Mouse (Mus musculus) right cerebral cortex, postnatal 4 days (tissue): ENCODE measurements around the gene Bmp6.

ENCODE experiments used
- DNase-seq: peaks from one replicate; pipeline ENCODE4 v3.0.0-alpha.2; 2022

Bmp6 gene

GRCm38 (mm10) chr13:38522056-38522654 is 177.2 kb downstream of the Bmp6 start:
- DNase-seq = no peak

GRCm38 (mm10) chr13:38523231-38523630 is 178.3 kb downstream of the Bmp6 start:
- no peak for DNase-seq

GRCm38 (mm10) chr13:38525261-38525660 is 180.4 kb downstream of the Bmp6 start:
- DNase-seq = no peak

- DNase-seq = no peak
Observed at GRCm38 (mm10) chr13:38526116-38526515, 181.2 kb downstream of the Bmp6 start.

- no peak for DNase-seq
Observed at GRCm38 (mm10) chr13:38527041-38527796, 182.3 kb downstream of the Bmp6 start.

- DNase-seq = peak; percentile 77
Observed at GRCm38 (mm10) chr13:38527797-38528650, 183.1 kb downstream of the Bmp6 start.

GRCm38 (mm10) chr13:38528687-38529294 is 183.9 kb downstream of the Bmp6 start, which contains the start of gene Txndc5:
Txndc5 (minus strand) TSS chr13:38528824.
- no peak for DNase-seq

- DNase-seq = no peak
Observed at GRCm38 (mm10) chr13:38529576-38529975, 184.7 kb downstream of the Bmp6 start.

- no peak for DNase-seq
Observed at GRCm38 (mm10) chr13:38531498-38531897, 186.6 kb downstream of the Bmp6 start.

- no peak for DNase-seq
Observed at GRCm38 (mm10) chr13:38533461-38533860, 188.6 kb downstream of the Bmp6 start.

GRCm38 (mm10) chr13:38534016-38534415 is 189.1 kb downstream of the Bmp6 start:
- DNase-seq = no peak

GRCm38 (mm10) chr13:38534731-38535130 is 189.8 kb downstream of the Bmp6 start:
- no peak for DNase-seq

GRCm38 (mm10) chr13:38537521-38537920 is 192.6 kb downstream of the Bmp6 start:
- DNase-seq = no peak

- DNase-seq = no peak
Observed at GRCm38 (mm10) chr13:38539192-38539900, 194.4 kb downstream of the Bmp6 start.

- no peak for DNase-seq
Observed at GRCm38 (mm10) chr13:38543455-38544125, 198.7 kb downstream of the Bmp6 start.

- no peak for DNase-seq
Observed at GRCm38 (mm10) chr13:38544769-38545445, 200.0 kb downstream of the Bmp6 start.

GRCm38 (mm10) chr13:38545460-38545859 is 200.6 kb downstream of the Bmp6 start:
- DNase-seq = no peak

GRCm38 (mm10) chr13:38546754-38547153 is 201.8 kb downstream of the Bmp6 start:
- no peak for DNase-seq

- DNase-seq = no peak
Observed at GRCm38 (mm10) chr13:38547717-38548116, 202.8 kb downstream of the Bmp6 start.

- DNase-seq = no peak
Observed at GRCm38 (mm10) chr13:38548681-38549080, 203.8 kb downstream of the Bmp6 start.
